Mouse (Mus musculus) cerebellum, adult 11-12 months (tissue): ENCODE measurements around the gene Ftl1.
A peak's percentile ranks its signal among the peaks of the same experiment; 100 is the strongest.

Experiments used
- DNase-seq: peaks from one replicate; pipeline ENCODE4 v3.0.0; 2022

The Ftl1 gene

DNA sequence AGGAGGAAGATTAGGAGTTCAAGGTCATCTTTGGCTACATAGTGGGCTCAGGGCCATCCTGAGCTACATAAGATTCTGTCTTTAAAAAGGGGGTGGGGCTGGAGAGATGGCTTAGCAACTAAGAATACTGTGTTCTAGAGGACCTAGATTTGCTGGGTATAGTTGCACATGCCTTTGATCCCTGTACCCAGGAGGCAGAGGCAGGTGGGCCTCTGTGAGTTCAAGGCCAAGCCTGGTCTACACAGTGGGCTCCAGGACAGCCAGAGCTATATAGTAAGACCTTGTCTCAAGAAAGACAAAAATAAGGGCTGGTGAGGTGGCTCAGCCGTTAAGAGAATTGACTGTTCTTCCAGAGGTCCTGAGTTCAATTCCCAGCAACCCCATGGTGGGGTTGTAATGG lies 9.7 kb downstream of the Ftl1 start:
- DNase-seq, result no peak

DNA sequence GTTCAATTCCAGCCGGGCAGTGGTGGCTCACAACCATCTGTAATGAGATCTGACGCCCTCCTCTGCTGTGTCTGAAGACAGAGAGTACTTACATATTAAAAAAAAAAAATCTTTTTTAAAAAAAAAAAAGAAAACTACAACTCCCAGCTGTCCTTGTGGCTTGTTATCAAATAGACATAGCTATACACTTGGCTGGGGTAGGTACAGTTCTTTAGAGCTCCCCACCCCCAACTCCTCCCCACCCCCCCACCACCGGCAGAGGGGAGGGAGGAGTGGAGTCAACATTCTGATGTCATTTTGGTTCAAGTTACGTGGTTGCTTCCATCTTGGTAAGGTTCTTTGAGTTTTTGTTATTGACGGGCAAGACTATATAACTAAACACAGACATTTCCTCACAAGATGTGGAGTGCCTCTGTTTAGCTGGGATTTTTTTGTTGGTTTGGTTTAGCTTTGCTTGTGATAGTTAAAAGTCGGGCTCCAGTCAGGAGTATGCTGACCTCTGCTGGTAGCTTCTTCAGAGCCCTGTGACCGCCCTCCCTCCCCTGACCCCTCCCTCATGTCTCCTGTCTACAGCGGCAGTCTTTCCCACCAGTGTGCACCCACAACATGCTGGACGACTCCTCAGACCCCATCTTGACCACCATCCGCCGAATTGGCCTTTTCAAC lies 12.2 kb downstream of the Ftl1 start:
- DNase-seq, result no peak

DNA sequence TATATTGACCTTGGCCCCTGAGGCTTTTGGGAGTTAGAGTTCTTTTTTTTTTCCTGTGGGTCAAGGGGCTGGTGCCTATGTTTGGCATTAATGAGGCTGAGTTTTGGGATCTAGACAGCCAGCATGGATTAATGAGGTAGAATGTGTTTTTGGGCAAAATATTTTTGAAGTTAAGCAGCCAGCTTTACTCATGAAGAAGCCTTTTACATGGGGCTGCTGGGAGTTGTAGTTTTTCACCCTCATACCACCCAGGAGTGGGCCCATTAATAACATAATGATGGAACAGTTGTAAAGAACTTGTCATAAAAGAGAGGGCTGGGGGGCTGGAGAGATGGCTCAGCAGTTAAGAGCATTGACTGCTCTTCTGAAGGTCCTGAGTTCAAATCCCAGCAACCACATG lies 13.1 kb downstream of the Ftl1 start:
- DNase-seq, result no peak

- DNase-seq, result no peak
Observed at GRCm38 (mm10) chr7:45443526-45444420, 15.9 kb downstream of the Ftl1 start.

GRCm38 (mm10) chr7:45437521-45438276 lies 22.0 kb downstream of the Ftl1 start, which contains the start of gene Ruvbl2:
Gene Ruvbl2 (minus strand): TSS chr7:45438096.
- DNase-seq, result peak; percentile 56

DNA sequence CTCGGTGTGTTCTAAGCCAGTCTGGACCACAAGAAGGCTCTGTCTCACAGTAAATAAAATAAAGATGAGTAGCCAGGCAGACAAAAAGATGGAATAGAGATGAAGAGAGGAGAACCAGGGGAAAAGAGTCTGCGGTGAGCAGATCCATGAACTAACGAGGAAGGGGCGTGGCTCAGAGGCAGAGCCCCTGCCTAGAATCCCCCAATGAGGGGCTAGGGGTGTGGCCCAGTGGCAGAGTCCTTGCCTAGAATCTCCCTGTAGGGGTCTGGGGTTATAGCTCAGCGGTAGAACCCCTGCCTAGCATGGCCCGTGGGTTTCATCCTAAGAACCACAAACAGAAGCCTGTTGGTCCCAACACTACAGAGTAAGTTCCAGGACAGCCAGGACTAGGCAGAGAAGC lies 22.6 kb downstream of the Ftl1 start:
- no peak for DNase-seq

- DNase-seq, result peak; percentile 51
Observed at GRCm38 (mm10) chr7:45436444-45436843, 23.2 kb downstream of the Ftl1 start.

DNA sequence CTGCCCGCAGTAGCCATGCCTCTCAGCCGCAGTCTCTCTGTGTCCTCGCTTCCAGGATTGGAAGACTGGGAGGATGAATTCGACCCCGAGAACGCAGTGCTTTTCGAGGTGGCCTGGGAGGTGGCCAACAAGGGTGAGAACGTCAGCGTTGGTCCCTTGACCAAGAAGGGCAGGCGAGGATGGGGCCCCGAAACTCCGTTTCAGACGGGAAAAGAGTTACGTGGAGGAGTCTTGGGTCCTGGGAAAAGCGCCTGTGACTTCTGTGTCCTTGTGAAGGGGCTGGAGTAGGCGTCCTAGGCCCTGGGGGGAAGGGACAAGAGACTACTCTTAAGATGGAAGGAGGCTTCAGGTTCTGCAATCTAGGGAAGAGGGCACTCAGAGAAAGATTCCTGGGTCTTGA lies 24.6 kb downstream of the Ftl1 start:
- DNase-seq, result no peak

DNA sequence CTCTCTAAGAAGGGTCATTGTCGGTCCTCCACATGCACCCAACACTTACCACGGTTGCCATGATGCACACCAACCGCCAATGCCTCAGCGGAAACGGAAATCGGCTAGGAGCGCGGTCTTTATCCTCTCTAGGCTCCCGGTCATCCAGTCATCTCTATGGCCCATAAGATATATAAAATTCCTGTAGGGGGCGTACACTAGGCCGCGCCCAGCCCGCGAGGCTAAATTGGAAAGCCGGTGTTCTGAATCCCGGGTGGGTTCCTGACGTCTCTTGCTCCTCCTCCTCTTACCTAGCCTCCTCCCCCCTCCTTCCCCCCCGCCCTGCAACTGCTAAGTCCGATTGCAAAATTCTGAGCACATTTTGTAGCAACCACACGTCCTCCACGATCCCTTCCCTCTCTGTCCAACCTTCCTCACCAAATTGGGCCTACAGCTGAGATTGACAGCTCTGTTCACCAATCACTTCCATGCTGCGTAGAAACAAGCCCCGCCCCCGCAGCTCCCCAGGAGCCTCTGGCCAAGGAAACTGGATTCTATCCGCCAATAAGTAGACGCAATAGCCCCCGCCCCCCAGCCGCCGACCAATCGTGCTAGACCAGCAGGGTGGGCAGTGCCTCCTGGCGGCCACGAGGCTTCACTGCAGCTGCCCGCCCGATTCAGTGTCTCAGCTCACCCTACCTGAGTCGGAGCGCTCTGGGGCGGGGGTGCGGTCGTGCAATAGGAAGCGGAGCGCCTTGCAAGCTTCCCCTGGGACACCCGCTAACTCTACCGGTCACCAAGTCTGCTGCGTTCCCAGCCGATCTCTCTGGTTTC lies 25.3 kb downstream of the Ftl1 start, which contains the start of gene Gys1:
Gys1 (plus strand) TSS at position 642 of the 813 bp plus-strand sequence.
- DNase-seq, result peak; percentile 100

DNA sequence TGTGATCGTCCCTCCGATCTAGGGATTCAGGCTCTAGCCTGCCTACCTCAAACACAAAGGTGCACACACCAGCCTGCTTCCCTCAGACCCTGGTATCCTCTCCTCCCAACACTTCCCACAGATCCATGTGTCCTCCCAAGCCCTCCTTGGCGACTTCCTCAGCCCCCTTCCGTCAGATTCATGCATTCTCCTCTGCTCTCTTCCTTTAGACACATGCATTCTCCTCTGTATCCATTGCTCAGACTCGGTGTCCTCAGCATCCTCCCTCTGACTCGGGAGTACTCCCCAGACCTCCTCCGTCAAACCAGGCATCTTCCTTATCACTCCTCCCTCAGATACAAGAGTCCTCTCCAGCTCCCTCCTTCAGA lies 25.9 kb downstream of the Ftl1 start:
- no peak for DNase-seq

- DNase-seq, result no peak
Observed at GRCm38 (mm10) chr7:45426556-45426955, 33.1 kb downstream of the Ftl1 start.

- no peak for DNase-seq
Observed at GRCm38 (mm10) chr7:45421194-45421593, 38.5 kb downstream of the Ftl1 start.

GRCm38 (mm10) chr7:45420615-45420919 lies 39.1 kb downstream of the Ftl1 start, which contains the start of gene Lhb:
Gene Lhb (plus strand): TSS chr7:45420820.
- DNase-seq, result no peak

DNA sequence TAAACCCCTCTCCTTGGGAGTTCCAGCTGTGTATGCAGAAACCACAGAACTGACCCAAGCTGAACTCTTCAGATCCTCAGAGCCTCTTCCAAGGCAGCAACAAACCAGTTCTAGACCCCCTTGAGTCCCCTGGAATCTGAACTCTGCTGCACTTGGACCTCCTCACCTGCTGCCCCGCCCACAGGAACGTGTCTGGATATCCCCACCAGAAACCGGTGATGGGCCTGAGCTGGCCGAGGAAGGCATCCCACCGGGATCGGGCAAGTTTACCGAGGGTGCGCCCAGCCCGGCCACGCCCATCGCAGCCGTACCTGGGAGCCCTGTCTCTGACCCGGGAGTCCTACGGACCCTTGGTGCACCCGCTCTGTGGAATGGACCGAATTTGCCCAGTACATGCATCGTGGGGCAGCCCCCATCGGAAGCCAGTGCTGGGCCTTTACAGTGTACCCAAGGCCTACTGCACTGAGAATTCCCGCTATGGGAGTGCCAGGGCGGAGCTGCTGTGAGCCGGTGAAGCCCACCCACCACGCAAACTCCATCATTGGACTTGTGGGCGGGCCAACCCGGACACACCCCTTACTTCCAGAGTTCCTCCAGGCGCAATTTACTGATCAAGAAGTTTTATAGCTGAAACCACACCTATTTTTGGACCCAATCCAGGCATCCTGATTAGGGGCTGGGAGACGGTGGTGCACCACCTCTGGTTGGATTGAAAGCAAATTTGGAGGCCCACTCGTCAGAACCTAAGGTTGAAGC lies 39.6 kb downstream of the Ftl1 start:
- DNase-seq, result no peak

DNA sequence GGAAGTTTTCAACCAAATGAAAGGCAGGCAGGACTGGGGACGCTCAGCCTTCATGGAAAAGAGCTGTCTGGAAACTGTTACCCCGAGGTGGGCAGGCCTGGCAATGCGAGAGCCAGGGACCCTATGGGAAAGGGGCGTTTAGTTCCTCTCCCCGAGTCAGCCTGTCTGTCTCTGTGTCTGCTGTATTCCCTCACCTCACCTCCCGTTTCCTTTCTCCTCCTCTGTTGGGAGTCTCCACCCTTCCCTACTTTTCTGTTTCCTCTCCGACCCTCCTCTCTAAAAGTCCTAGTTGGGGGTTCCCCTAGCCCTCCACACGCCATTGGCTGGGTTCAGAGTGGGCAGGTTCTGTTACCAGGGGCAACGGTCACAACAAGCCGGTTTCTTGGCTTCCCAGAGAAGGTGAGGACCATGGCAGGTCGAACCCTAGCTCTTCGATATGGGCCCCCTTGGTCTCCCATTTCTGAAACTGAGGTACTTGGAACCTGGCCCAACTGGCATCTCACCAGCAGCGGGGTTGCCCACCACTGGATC lies 41.7 kb downstream of the Ftl1 start:
- DNase-seq, result no peak

GRCm38 (mm10) chr7:45415636-45416035 lies 44.0 kb downstream of the Ftl1 start:
- no peak for DNase-seq

- DNase-seq, result no peak
Observed at GRCm38 (mm10) chr7:45414740-45415224, 44.9 kb downstream of the Ftl1 start.

DNA sequence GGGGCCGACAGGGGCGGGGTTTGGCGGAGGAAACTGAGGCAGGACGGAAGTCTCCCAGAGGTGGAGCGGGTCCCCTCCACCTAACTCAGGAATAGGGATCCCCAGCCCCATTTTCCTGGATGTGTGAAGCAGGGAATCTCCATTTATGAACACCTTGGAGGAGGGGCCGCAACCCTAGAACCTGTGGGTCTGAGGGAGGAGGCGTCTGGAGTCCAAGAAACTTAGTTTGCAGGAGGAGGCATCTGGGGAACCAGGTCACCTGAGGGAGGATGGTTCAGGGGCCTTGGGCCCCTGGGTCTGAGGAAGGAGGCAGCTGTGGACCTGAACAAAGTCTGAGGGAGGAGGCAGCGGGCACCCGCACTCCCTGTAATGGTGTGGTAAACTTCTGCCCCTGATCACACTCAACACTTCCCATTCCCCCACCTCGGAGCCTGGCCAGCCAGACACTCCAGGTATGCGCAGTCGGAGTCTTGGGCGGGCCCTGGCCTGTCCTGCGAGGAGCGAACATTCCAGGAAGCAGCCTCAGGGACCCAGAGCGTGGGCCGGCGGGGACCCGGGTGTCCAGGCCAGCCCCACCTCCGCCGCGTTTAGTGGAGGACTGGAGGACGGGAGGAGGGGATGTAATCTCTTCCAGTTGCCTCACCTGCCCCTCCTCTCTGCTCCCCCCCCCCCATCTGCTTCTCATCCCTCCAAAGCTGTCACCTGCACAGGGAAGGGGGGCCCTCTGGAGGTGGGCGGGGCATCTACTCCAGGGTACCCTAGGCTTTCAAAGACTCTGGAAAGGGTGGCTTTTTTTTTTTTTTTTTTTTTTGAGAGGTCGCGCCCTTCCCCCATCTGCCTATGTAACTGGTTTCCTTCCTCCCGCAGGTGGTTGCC lies 45.6 kb downstream of the Ftl1 start:
- DNase-seq, result no peak

GRCm38 (mm10) chr7:45413113-45413863 lies 46.4 kb downstream of the Ftl1 start, which contains the start of gene Ntf5:
Gene Ntf5 (plus strand): TSS chr7:45413695.
- DNase-seq, result no peak

DNA sequence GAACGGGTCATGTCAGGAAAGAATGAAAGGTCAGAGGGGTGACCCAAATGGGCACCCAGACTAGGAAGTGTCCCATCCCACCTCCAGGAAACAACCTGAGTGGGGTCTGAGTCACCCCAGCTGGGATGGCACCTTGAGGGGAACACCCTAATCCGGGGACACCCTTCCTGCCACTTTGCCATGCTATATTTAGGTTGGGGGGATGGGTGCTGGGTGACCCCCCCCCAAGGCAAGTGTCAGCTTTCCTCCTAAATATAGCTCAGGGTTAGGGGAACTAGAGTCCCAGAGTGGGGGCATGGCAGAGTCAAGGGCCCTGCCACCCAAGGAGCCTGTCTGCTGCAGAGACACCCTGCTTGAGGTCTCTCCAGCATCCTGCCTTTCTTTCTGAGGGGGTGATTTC lies 47.3 kb downstream of the Ftl1 start:
- DNase-seq, result no peak
